Mouse (Mus musculus) kidney, embryonic 15.5 days (tissue): ENCODE measurements at regions not wholly inside any gene's neighbourhood (a gene's known extent, or its start where the extent isn't known, plus 50 kb on each side); places are given as distances from the start of the nearest gene placed in this dataset.

ENCODE experiments used
- ATAC-seq: fragments of 200-750 bp; cut with Nextera tagmentation; replicated peaks from 2 replicates; pipeline ENCODE4 v1.8.0; 2017; ENCODE audit warnings: moderate TSS enrichment; ENCODE audit not compliant: low FRiP score
- H3K27ac ChIP-seq: fragments of 300-500 bp; sonication (generic); 2 replicates; pipeline ENCODE4 v1.5.1; 2015; ENCODE audit warnings: mild to moderate bottlenecking, inconsistent platforms
- H3K27me3 ChIP-seq: fragments of 300-500 bp; sonication (generic); 2 replicates; pipeline ENCODE4 v1.6.1; 2015; ENCODE audit warnings: inconsistent platforms
- H3K36me3 ChIP-seq: fragments of 300-500 bp; sonication (generic); 2 replicates; pipeline ENCODE4 v1.6.1; 2015; ENCODE audit warnings: inconsistent platforms
- H3K4me1 ChIP-seq: fragments of 300-500 bp; sonication (generic); 2 replicates; pipeline ENCODE4 v1.6.1; 2015; ENCODE audit warnings: inconsistent platforms
- H3K4me2 ChIP-seq: fragments of 300-500 bp; sonication (generic); 2 replicates; pipeline ENCODE4 v1.6.1; 2015; ENCODE audit warnings: moderate library complexity, mild to moderate bottlenecking, inconsistent platforms
- H3K4me3 ChIP-seq: fragments of 300-500 bp; sonication (generic); replicated peaks from 2 replicates; pipeline ENCODE4 v1.5.1; 2015; ENCODE audit warnings: mild to moderate bottlenecking, inconsistent platforms
- H3K9ac ChIP-seq: fragments of 300-500 bp; sonication (generic); 2 replicates; pipeline ENCODE4 v1.6.1; 2015; ENCODE audit warnings: mild to moderate bottlenecking, inconsistent platforms
- H3K9me3 ChIP-seq: fragments of 300-500 bp; sonication (generic); replicated peaks from 2 replicates; pipeline ENCODE4 v1.6.1; 2016; ENCODE audit warnings: inconsistent platforms
- WGBS: fragments of 180-500 bp; shearing (Covaris S2); methylation state at CpG from one replicate; pipeline ENCODE4 v1.1.7; 2015; ENCODE audit warnings: mixed read lengths; 5-methylcytosine and 5-hydroxymethylcytosine counted together

DNA sequence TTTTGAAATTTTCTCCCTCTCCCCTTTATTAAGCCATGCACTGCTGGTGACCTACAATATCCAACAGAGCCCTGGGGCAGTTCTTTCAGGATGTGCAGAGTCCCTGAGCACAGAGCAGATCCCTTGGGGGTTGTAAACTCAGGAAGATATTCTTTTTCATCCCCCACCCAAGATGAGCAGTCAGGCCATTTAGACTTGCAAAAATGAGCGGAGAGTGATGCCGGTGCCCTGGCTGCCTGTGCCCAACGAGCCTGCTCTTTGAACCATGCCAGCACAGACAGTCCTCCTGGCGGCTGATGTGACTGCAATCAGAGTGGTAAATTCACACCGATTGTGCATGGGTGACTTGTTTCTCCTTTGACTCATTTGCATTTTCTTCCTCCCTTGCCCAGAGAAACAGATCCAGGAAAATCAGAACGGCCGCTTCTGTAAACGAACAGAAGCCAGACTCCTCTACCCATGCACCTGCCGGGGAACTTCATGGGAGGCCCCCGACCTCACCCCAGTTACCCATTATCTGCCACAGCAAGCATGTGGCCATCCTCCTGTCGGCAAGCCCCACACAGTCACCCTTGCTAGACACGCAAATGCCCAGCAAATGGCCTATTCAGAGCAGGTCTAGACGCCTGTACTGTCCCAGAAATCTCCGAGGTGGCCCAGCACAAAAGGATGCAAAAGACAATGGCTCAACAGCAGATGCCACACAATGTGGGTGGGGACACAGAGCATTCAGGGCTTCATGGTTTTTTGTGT, 92.4 kb downstream of the Gm815 start:
- 45% methylated on average over 14 of the region's 14 CpGs for WGBS
- H3K36me3 ChIP-seq, result no peaks in the 10 kb centered on the region

DNA sequence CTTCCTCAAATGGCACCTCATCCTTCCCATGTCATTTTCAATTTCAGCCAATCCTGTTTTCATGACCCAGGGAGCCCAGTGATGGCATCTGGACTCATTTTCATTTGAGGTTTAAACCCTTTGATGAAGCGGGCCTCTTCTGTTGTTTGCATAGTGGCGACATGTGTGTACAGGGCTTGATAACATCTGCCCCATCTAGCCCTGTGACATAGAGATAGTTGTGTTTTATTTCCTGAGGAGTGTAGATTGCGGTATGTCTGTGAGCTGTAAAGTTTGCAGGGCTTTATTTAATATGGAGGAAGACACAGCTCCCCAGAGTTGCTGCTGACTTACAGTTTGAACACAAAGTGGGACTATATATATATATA, 92.9 kb downstream of the Gm815 start:
- no peak overlapping the region for H3K9ac ChIP-seq
- no peak overlapping the region for H3K27ac ChIP-seq
- no peak for ATAC-seq
- peaks cover 11% of the 10 kb centered on the region for H3K4me1 ChIP-seq
- H3K27me3 ChIP-seq, result no peaks in the 10 kb centered on the region
- 84% methylated on average over 3 of the region's 3 CpGs for WGBS
- H3K9me3 ChIP-seq, result no peaks in the 10 kb centered on the region
- no peak overlapping the region for H3K4me2 ChIP-seq
- H3K4me3 ChIP-seq, result no peak overlapping the region
- no peaks in the 10 kb centered on the region for H3K36me3 ChIP-seq

More for the DNA sequence above, 92.4 kb downstream of the Gm815 start:
- Histone ChIP-seq H3K4me1 (peaks cover 11% of the 10 kb centered on the region), H3K9me3 (no peaks in the 10 kb centered on the region), H3K9ac (no peak overlapping the region), H3K27me3 (no peaks in the 10 kb centered on the region), H3K27ac (peak overlapping the region; percentile 45; the same call in 1 of the 2 replicates), H3K4me2 (peak overlapping the region; percentile 27), H3K4me3 (no peak overlapping the region)
- 0 out of 2 replicates have a peak, but pooled peaks have one; percentile 43 for ATAC-seq

DNA sequence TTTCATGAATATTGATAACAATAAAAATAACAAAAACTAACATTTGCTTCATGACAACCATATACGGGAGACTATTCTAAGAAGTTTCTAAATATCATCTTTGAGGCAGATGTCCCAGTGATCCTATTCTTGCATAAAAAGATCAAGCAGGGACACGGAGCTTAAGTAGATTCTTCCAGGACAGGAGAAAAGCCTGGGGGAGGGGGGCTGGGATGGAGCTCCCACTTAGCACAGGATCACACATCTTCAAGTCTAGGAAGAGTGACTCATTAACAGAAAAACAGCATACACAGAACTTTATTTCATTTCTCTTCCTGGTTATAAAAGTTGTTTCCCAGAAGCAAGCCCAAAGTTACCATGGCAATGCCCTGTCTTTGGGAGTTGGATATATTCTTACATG, 93.6 kb downstream of the Gm815 start:
- no peaks in the 10 kb centered on the region for H3K9me3 ChIP-seq
- no peak overlapping the region for H3K4me3 ChIP-seq
- ATAC-seq, result no peak
- no peak overlapping the region for H3K9ac ChIP-seq
- no peaks in the 10 kb centered on the region for H3K36me3 ChIP-seq
- no peak overlapping the region for H3K4me2 ChIP-seq
- H3K27ac ChIP-seq, result no peak overlapping the region
- 77% methylated on average over 2 of the region's 2 CpGs for WGBS
- no peaks in the 10 kb centered on the region for H3K27me3 ChIP-seq
- H3K4me1 ChIP-seq, result peaks cover 11% of the 10 kb centered on the region

DNA sequence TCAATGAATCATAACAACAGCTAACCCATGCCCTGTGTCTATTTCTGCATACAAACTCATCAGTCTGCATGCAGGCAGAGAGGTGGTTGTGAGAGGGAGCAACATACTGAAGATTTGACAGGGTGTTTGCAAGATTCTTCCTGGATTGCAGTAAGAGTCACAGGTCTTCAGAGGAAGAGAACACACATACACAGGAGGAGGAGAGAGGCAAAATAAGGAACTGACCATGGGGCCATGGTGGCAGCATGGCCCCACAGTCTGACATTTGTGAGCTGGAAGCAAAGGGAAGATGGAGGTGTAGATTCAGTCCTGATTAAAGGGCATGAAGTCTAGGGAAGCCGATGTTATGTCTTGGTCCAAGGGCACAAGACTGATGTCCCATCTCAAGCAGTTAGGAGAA, 101.0 kb downstream of the Gm815 start:
- Histone ChIP-seq H3K4me2 (no peak overlapping the region), H3K4me3 (no peak overlapping the region), H3K9me3 (no peaks in the 10 kb centered on the region), H3K9ac (no peak overlapping the region), H3K36me3 (no peaks in the 10 kb centered on the region), H3K4me1 (no peaks in the 10 kb centered on the region), H3K27ac (no peak overlapping the region), H3K27me3 (no peaks in the 10 kb centered on the region)
- 95% methylated on average over 1 of the region's 1 CpGs for WGBS
- ATAC-seq, result no peak

DNA sequence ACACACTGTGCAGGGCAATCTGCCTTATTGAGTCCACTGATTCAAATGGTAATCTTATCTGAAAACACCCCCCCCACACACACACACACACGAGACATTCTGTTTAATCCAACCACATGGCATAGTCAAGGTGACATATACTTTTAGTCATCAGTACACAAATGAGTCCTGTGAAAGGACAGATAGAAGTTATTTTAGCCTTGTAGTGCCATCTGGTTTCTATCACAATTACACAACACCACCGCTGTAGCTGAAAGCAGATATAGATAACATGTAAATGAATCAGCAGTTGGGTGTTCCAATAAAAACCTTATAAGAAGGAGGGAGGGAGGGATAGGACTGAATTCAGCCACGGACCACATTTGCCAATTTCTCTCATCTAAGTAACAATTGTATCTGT, 101.5 kb downstream of the Gm815 start:
- no peaks in the 10 kb centered on the region for H3K9me3 ChIP-seq
- WGBS, result 55% methylated on average over 3 of the region's 3 CpGs
- no peak overlapping the region for H3K27ac ChIP-seq
- no peaks in the 10 kb centered on the region for H3K27me3 ChIP-seq
- no peak for ATAC-seq
- H3K4me2 ChIP-seq, result no peak overlapping the region
- H3K36me3 ChIP-seq, result no peaks in the 10 kb centered on the region
- no peaks in the 10 kb centered on the region for H3K4me1 ChIP-seq
- no peak overlapping the region for H3K4me3 ChIP-seq
- no peak overlapping the region for H3K9ac ChIP-seq

DNA sequence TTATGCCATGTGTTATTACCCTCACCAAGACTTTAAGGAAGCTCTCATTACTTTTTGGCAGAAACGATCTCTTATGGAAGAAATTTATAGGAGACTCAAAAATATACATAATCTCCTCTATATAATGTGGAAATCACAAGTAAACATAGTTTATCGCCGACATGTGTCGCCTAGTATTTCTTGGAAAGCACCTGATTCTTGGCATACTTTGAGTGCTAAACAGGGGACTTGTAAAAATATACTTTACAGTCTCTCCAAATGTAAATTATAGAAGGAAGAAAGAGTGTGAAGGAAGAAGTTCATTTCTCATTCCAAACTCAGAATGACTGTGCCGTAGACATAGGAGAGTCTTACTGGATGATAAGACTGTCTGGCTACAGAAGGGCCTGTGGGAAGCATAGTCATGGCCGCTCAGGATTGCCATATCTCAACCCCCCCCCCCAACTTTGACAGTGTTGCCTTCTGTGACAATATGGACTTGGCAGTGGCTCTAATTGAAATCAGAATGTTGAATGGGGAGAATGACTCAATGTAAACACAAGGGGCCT, 102.3 kb downstream of the Gm815 start:
- Histone ChIP-seq H3K27me3 (no peaks in the 10 kb centered on the region), H3K9me3 (no peaks in the 10 kb centered on the region), H3K27ac (no peak overlapping the region), H3K9ac (no peak overlapping the region), H3K4me2 (no peak overlapping the region), H3K36me3 (no peaks in the 10 kb centered on the region), H3K4me1 (no peaks in the 10 kb centered on the region), H3K4me3 (no peak overlapping the region)
- 82% methylated on average over 6 of the region's 6 CpGs for WGBS
- ATAC-seq, result no peak

DNA sequence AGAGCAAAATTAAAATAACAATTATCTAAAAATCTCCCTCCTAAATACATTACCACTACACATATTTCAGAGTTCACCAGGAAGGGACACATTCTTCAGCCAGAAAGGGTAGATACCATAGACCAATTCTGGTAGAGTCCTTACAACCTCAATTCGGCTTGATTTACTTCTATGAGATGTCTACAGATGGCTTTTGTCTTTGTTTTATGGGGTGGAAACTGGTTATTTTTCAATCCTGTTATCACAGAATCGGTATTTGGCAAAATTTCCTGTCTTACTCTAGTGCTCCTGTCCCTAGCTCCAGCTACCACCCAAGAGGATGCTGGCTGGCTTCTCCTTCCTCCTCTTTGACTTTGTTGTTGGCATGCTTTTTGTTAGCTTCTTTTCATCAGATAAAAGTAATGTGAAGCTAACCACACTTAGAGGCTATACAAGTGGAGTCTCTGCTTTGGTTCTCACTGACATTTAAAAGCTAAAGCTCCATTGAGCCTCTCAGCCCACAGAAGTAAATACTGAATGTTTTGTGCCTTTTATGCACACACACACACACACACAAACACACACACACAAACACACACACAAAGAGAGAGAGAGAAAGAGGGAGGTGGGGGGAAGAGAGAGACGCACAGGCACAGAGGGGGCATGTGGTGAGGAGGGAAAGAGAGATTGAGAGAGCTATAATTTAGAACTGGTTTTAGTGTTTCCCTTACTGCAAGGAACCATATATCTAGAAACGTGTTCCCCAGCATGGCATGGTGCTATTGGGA, 109.1 kb downstream of the Gm815 start:
- H3K4me2 ChIP-seq, result no peak overlapping the region
- no peak overlapping the region for H3K4me3 ChIP-seq
- no peaks in the 10 kb centered on the region for H3K36me3 ChIP-seq
- H3K4me1 ChIP-seq, result peaks cover 5% of the 10 kb centered on the region; the same call in 1 of the 2 replicates
- H3K27ac ChIP-seq, result peak overlapping the region; percentile 81
- no peaks in the 10 kb centered on the region for H3K9me3 ChIP-seq
- no peak overlapping the region for H3K9ac ChIP-seq
- WGBS, result 24% methylated on average over 4 of the region's 4 CpGs
- peak; percentile 56 for ATAC-seq
- no peaks in the 10 kb centered on the region for H3K27me3 ChIP-seq

DNA sequence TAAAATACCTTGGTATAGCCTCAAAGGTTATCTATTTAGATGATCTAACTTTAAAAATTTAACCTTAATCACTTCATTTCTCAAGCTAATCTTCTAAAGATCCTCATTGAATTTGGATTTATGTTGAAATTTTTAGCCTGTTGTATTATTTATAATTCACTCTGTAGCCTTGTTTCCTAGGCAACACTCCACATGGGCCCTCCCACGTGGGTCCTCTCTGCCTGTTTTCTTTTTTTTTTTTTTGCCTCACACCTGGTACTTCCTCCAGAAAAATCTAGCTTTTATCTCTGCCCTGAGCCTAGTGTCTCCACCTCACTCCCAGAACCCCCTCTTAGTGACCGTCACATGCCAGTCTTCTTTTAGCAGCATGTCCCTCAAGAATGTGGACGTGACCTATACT, 113.9 kb downstream of the Gm815 start:
- no peak overlapping the region for H3K27ac ChIP-seq
- no peak overlapping the region for H3K9ac ChIP-seq
- H3K4me3 ChIP-seq, result no peak overlapping the region
- no peak overlapping the region for H3K4me2 ChIP-seq
- H3K36me3 ChIP-seq, result no peaks in the 10 kb centered on the region
- peaks cover 5% of the 10 kb centered on the region; the same call in 1 of the 2 replicates for H3K4me1 ChIP-seq
- no peak for ATAC-seq
- no peaks in the 10 kb centered on the region for H3K9me3 ChIP-seq
- no peaks in the 10 kb centered on the region for H3K27me3 ChIP-seq
- 74% methylated on average over 3 of the region's 3 CpGs for WGBS

DNA sequence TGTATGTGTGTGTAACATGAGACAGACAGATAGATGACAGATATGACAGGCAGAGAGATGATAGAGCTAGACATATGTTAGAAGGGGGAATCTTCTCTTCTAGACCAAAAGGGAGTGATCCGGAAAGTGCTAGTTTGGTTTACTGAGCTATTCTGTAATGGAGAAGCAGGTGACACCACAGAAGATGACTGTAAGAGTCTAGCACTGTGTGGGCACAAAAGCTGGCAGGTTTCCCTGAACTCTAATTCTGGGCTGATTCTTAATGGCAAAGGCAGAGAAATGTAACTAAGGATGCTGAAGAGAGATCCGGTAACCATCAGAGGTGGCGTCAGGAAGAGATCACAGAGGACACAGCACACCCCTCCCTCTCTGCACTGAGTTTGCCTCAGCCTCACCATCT, 136.2 kb downstream of the Gm815 start:
- H3K4me1 ChIP-seq, result no peaks in the 10 kb centered on the region
- H3K36me3 ChIP-seq, result no peaks in the 10 kb centered on the region
- WGBS, result 84% methylated on average over 3 of the region's 3 CpGs
- ATAC-seq, result no peak
- H3K4me2 ChIP-seq, result no peak overlapping the region
- no peak overlapping the region for H3K4me3 ChIP-seq
- H3K27me3 ChIP-seq, result no peaks in the 10 kb centered on the region
- H3K9me3 ChIP-seq, result no peaks in the 10 kb centered on the region
- no peak overlapping the region for H3K9ac ChIP-seq
- no peak overlapping the region for H3K27ac ChIP-seq

DNA sequence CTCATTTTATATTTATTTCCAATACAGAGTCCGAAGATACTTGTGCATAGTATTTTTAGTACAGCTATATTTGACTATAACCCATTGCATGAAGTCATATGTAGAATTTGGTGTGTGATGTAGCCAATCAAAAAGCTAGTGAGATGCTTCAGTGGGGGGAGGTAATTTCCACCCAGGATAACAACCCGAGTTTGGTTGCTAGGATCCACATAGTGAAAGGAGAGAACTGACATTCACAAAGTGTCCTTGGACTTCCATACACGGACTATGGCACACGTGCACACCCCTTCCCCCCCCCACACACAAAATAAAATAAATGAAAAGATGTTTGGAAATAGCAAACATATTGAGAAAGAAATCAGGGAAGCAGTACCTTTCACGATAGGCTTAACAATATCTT, 137.2 kb downstream of the Gm815 start:
- H3K4me3 ChIP-seq, result no peak overlapping the region
- H3K27me3 ChIP-seq, result no peaks in the 10 kb centered on the region
- WGBS, result 87% methylated on average over 5 of the region's 5 CpGs

DNA sequence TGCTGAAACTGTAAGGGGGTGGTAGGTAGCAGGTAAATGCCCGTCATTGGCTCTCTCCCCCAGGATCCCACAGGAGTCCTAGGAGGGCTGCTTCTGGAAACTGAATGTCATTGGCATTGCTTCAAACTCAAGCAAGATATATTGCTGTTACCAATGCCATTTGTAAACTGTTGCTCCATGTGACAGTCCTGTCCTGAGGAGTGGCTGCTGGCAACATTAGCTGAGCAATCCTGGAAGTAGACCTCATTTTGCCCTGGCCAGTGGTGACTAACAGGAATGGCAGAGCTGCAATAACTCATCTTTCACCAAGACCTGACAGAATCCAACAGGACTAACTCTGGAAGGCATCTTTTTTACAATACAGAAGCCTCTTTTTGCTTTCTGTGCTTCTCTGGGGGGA, 143.2 kb downstream of the Gm815 start:
- WGBS, result 75% methylated on average over 1 of the region's 1 CpGs
- Histone ChIP-seq H3K9ac (no peak overlapping the region), H3K27ac (no peak overlapping the region), H3K4me2 (no peak overlapping the region), H3K27me3 (no peaks in the 10 kb centered on the region), H3K9me3 (no peaks in the 10 kb centered on the region), H3K36me3 (no peaks in the 10 kb centered on the region), H3K4me1 (peaks cover 13% of the 10 kb centered on the region), H3K4me3 (no peak overlapping the region)
- ATAC-seq, result no peak

More for the DNA sequence above, 137.2 kb downstream of the Gm815 start:
- ATAC-seq, result no peak
- H3K9ac ChIP-seq, result no peak overlapping the region
- no peaks in the 10 kb centered on the region for H3K4me1 ChIP-seq
- no peaks in the 10 kb centered on the region for H3K9me3 ChIP-seq
- no peak overlapping the region for H3K27ac ChIP-seq
- no peak overlapping the region for H3K4me2 ChIP-seq
- H3K36me3 ChIP-seq, result no peaks in the 10 kb centered on the region

DNA sequence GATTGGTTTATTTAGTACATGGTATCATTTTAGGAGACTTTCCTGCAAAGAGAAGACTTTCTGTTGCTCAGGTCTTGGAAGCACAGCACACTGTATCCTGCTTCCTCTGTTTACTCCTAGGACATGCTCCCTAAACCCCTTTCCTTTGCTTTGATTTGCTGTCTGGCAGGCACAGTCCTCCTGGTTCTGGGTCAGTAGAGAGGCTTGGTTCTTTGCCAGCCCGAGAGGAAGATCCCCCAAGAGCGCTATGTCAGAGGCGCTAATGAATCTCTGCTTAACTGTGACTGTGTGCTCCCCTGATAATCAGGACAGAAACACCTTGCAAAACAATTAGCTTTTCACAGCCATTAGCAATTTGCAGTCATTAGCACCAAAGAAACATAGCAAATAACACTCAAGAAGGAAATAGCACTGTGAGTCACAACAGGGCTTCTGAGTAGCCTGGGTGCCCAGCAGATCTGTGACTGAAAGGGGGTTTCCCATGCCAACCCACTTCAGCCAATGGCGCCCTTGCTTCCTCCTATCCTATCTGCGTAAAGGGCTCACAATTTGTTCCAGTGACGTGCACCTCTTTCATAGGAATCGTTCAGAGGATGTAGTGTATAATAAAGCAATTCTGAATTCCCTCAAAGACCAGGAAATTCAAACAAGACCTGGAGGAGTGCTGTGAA, 145.5 kb downstream of the Gm815 start:
- 34% methylated on average over 7 of the region's 7 CpGs for WGBS
- H3K9me3 ChIP-seq, result no peaks in the 10 kb centered on the region
- no peak overlapping the region for H3K9ac ChIP-seq
- peaks cover 13% of the 10 kb centered on the region for H3K4me1 ChIP-seq
- no peak overlapping the region for H3K27ac ChIP-seq
- H3K36me3 ChIP-seq, result no peaks in the 10 kb centered on the region
- H3K4me2 ChIP-seq, result no peak overlapping the region
- no peaks in the 10 kb centered on the region for H3K27me3 ChIP-seq
- no peak overlapping the region for H3K4me3 ChIP-seq
- ATAC-seq, result 0 out of 2 replicates have a peak, but pooled peaks have one; percentile 52
